14 mouse cellular contexts compared by ENCODE assay signal in the genomic region with DNA sequence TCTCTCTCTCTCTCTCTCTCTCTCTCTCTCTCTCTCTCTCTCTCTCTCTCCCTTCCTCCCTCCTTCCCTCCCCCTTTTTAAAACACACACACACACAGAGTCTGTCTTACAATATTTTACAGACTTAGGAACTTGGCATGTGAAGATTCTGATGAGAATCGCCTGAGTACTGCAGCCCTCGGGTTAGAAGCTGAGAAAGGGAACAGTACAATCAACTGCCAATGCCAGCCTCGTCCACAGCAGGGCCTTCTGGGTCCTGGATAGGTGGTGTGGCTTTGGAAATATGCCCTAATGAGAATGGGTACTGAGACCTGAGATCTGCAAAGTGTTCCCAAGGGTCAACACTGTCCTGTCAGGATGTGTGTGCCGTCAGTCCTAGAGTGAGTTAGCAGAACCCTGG.
A peak's percentile ranks its signal among the peaks of the same experiment; 100 is the strongest.
DNase-seq lines count a peak whose midpoint lies in the region; ATAC-seq lines count a peak whose summit lies in the region.
"Had no signal": no experiment of that assay in that cellular context is flagged by ENCODE, and none has a peak within 500 bp of the region (broad histone marks: within the 10 kb centered on the region; RNA-seq: fewer than 3 reads in every experiment).

No protein-coding gene starts in this region.

- peak overlapping the region; percentile 75 for H3K27ac ChIP-seq in hindbrain, embryonic 11.5 days (ENCODE audit: low read depth, low read length)
- H3K27ac ChIP-seq in midbrain, embryonic 15.5 days: peak overlapping the region; percentile 92
- H3K27ac ChIP-seq: liver, embryonic 13.5 days; macrophage; stomach, embryonic 15.5 days had no signal

- no peak for ATAC-seq in hindbrain, embryonic 11.5 days (ENCODE audit: low FRiP score)
- ATAC-seq in midbrain, embryonic 15.5 days (replicated peaks): peak; percentile 62; the same call in 1 of the 2 replicates
- ATAC-seq in megakaryocyte progenitor cell, adult 5-6 weeks (replicated peaks; ENCODE audit: poor library complexity): no peak
- ATAC-seq: inflammation-experienced regulatory T-cells, adult 6 months had no signal

- no peaks in the 10 kb centered on the region for H3K9me3 ChIP-seq in hindbrain, embryonic 11.5 days (ENCODE audit: control insufficient read depth, low read length)
- no peaks in the 10 kb centered on the region for H3K9me3 ChIP-seq in midbrain, embryonic 15.5 days
- H3K9me3 ChIP-seq: liver, embryonic 13.5 days; stomach, embryonic 15.5 days had no signal

- no peak overlapping the region for H3K4me2 ChIP-seq in hindbrain, embryonic 11.5 days (replicated peaks; ENCODE audit: low read depth, low read length)
- H3K4me2 ChIP-seq in midbrain, embryonic 15.5 days: peak overlapping the region; percentile 18; the same call in 1 of the 2 replicates
- H3K4me2 ChIP-seq: liver, embryonic 13.5 days; stomach, embryonic 15.5 days had no signal

- no peak overlapping the region for H3K9ac ChIP-seq in hindbrain, embryonic 11.5 days (ENCODE audit: low read depth, low read length)
- H3K9ac ChIP-seq in midbrain, embryonic 15.5 days: 0 out of 2 replicates have a peak overlapping the region, but pooled peaks have one; percentile 26
- H3K9ac ChIP-seq: liver, embryonic 13.5 days; stomach, embryonic 15.5 days had no signal

- H3K4me3 ChIP-seq in hindbrain, embryonic 11.5 days (ENCODE audit: low read depth, low read length): no peak overlapping the region
- no peak overlapping the region for H3K4me3 ChIP-seq in midbrain, embryonic 15.5 days
- H3K4me3 ChIP-seq: liver, embryonic 13.5 days; stomach, embryonic 15.5 days had no signal

- peak; percentile 25 for DNase-seq in cerebellum, adult 8-10 months
- peak; percentile 53 to 54 for DNase-seq in cerebellum, postnatal 14 days
- DNase-seq in hindbrain, embryonic 11.5 days (ENCODE audit: low spot score): no peak
- no peak for DNase-seq in ovary, postnatal 10 days (ENCODE audit: low spot score)
- DNase-seq in layer of hippocampus, adult 11-12 months (ENCODE audit: low spot score): no peak
- DNase-seq: adrenal gland, postnatal 14 days; kidney, postnatal 25 days; liver, embryonic 13.5 days; right cerebral cortex, postnatal 25 days had no signal

- H3K4me1 ChIP-seq in hindbrain, embryonic 11.5 days (replicated peaks; ENCODE audit: control insufficient read depth, insufficient read depth, low read length): no peaks in the 10 kb centered on the region
- peaks cover 26% of the 10 kb centered on the region for H3K4me1 ChIP-seq in midbrain, embryonic 15.5 days
- H3K4me1 ChIP-seq: liver, embryonic 13.5 days; stomach, embryonic 15.5 days had no signal

- WGBS in hindbrain, embryonic 11.5 days: 52% methylated on average over 4 of the region's 4 CpGs
- 17% methylated on average over 4 of the region's 4 CpGs for WGBS in midbrain, embryonic 15.5 days

- H3K36me3 ChIP-seq in hindbrain, embryonic 11.5 days (ENCODE audit: control insufficient read depth, insufficient read depth, low read length): no peaks in the 10 kb centered on the region
- H3K36me3 ChIP-seq in midbrain, embryonic 15.5 days (replicated peaks): no peaks in the 10 kb centered on the region
- H3K36me3 ChIP-seq: liver, embryonic 13.5 days; stomach, embryonic 15.5 days had no signal

- no peaks in the 10 kb centered on the region for H3K27me3 ChIP-seq in hindbrain, embryonic 11.5 days (ENCODE audit: control insufficient read depth, insufficient read depth, low read length)
- H3K27me3 ChIP-seq in midbrain, embryonic 15.5 days (replicated peaks): no peaks in the 10 kb centered on the region
- H3K27me3 ChIP-seq: liver, embryonic 13.5 days; stomach, embryonic 15.5 days had no signal

Comparison
In these comparisons a context has a peak if more than half of its experiments do, and no peak if none do; other contexts are left out.
1. DNase-seq: peak in cerebellum, adult 8-10 months (single experiment) and cerebellum, postnatal 14 days (2 of 2); none in hindbrain, embryonic 11.5 days (single experiment), ovary, postnatal 10 days (single experiment) and layer of hippocampus, adult 11-12 months (single experiment).